Mouse (Mus musculus) monocyte, adult 59 days (primary cell): Measurements from ENCODE around the gene Plcd3. TPM values are rescaled to one million over a fixed set of nuclear protein-coding genes. Genes with fewer than 3 reads are reported as not detected.

ENCODE experiments used
- total RNA-seq, 2 experiments: library from RNA; stranded (reverse); gene quantifications; one replicate each; pipeline ENCODE4 v1.2.4; 2023

Plcd3 gene
- under 1 TPM; 0.68 to 0.73 TPM for total RNA-seq

GRCm38 (mm10) chr11:103101481-103101865, at the start of gene Plcd3, which contains the start of gene Acbd4:
TSS of gene Plcd3 (minus strand) at chr11:103101658.
TSS of gene Acbd4 (plus strand) at chr11:103101682.

GRCm38 (mm10) chr11:103131701-103132575, 30.5 kb upstream of the Plcd3 start, which contains the start of gene Hexim2:
TSS of gene Hexim2 (plus strand) at chr11:103132429.

GRCm38 (mm10) chr11:103116008-103116818, 14.8 kb upstream of the Plcd3 start, which contains the start of gene Hexim1:
TSS of gene Hexim1 (plus strand) at chr11:103116231.

GRCm38 (mm10) chr11:103028176-103028891, 73.1 kb downstream of the Plcd3 start, which contains the start of the genes Nmt1 and Dcakd:
TSS of gene Nmt1 (plus strand) at chr11:103028190.
TSS of gene Dcakd (minus strand) at chr11:103028333.

Other genes with a start within 250 kb of the Plcd3 start
- gene Eftud2, start 220.7 kb downstream of the Plcd3 start, total RNA-seq: 10 to 100 TPM; 80.3 to 82.1 TPM
- not detected for gene Ccdc103, start 220.5 kb downstream of the Plcd3 start, total RNA-seq
- gene Fam187a, start 216.5 kb downstream of the Plcd3 start, total RNA-seq: not detected
- not detected for gene Gfap, start 200.7 kb downstream of the Plcd3 start, total RNA-seq
- gene Kif18b, start 176.5 kb downstream of the Plcd3 start, total RNA-seq: under 1 TPM; 0.18 to 0.97 TPM
- not detected for gene C1ql1, start 155.0 kb downstream of the Plcd3 start, total RNA-seq
- 10 to 100 TPM; 89.9 to 97.1 TPM for gene Nmt1, start 73.5 kb downstream of the Plcd3 start, total RNA-seq
- 10 to 100 TPM; 30.5 to 33.0 TPM for gene Dcakd, start 73.3 kb downstream of the Plcd3 start, total RNA-seq
- gene Acbd4, start within 50 bp of the Plcd3 start, total RNA-seq: 10 to 100 TPM; 21.4 to 24.6 TPM
- 10 to 100 TPM; 47.5 to 61.8 TPM for gene Hexim1, start 14.6 kb upstream of the Plcd3 start, total RNA-seq
- 1 to 10 TPM; 2.7 to 3.8 TPM for gene Hexim2, start 30.8 kb upstream of the Plcd3 start, total RNA-seq
- gene Fmnl1, start 69.4 kb upstream of the Plcd3 start, total RNA-seq: 100 to 1,000 TPM; 741 to 825 TPM
- gene 1700023F06Rik, start 106.9 kb upstream of the Plcd3 start, total RNA-seq: not detected
- gene Spata32, start 116.8 kb upstream of the Plcd3 start, total RNA-seq: not detected
- 100 to 1,000 TPM; 113 to 117 TPM for gene Map3k14, start 165.8 kb upstream of the Plcd3 start, total RNA-seq